Mouse (Mus musculus): ENCODE data around the gene Rhod.

DNA sequence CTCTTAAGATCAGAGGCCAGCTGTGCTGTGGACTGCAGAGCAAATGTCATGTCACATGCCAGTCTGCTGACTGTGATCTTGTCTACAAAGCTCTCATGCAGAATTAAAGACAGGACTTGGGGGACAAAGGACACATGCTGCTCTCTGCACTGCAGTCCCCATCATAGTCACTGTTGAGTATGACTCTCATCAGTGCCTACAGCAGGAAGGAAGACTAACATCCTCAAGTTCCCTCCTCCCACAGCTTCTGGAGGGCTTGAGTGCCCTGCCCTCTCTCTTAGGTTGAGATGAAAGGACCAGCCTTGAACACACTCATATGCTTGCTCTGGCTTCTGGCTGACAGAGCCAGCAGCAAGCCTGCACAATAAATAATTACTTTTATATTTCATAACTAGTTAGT, 21.5 kb downstream of the Rhod start:
- TF ChIP-seq GATA1 (IDR thresholded peaks at IDR 0.05; ENCODE audit: low read length) (no peak), TAL1 (IDR thresholded peaks at IDR 0.05; ENCODE audit: low read length) (no peak)
